Mouse (Mus musculus): ENCODE measurements at regions not wholly inside any gene's neighbourhood (a gene's known extent, or its start where the extent isn't known, plus 50 kb on each side); places are given as distances from the start of the nearest gene placed in this dataset.

- no peaks in the 10 kb centered on the region for H3K9me3 ChIP-seq (replicated peaks; ENCODE audit: control insufficient read depth, low read length, poor library complexity, severe bottlenecking)
- H3K36me3 ChIP-seq (ENCODE audit: control insufficient read depth, insufficient read depth, low read length), result no peaks in the 10 kb centered on the region
- H3K27ac ChIP-seq (ENCODE audit: low read length), result 0 out of 2 replicates have a peak overlapping the region, but pooled peaks have one; percentile 3
- no peak overlapping the region for H3K9ac ChIP-seq (ENCODE audit: low read depth, low read length)
- peak overlapping the region; percentile 53 for H3K4me2 ChIP-seq (ENCODE audit: low read length)
- H3K4me1 ChIP-seq (ENCODE audit: control insufficient read depth, insufficient read depth, low read length), result no peaks in the 10 kb centered on the region
- peak overlapping the region; percentile 21 for H3K4me3 ChIP-seq (ENCODE audit: low read depth, low read length)
- ATAC-seq, result peak; percentile 79
- WGBS, result 38% methylated on average over 19 of the region's 19 CpGs
- no peaks in the 10 kb centered on the region for H3K27me3 ChIP-seq (ENCODE audit: control insufficient read depth, insufficient read depth, low read depth, low read length)
These were observed 77.0 kb upstream of the Lgr5 start for GRCm38 (mm10) chr10:115664567-115664966.

GRCm38 (mm10) chr10:115676661-115677060 lies 89.1 kb upstream of the Lgr5 start:
- WGBS, result 88% methylated on average over 2 of the region's 2 CpGs
- no peaks in the 10 kb centered on the region for H3K36me3 ChIP-seq (ENCODE audit: control insufficient read depth, insufficient read depth, low read length)
- H3K27ac ChIP-seq (ENCODE audit: low read length), result no peak overlapping the region
- H3K4me3 ChIP-seq (ENCODE audit: low read depth, low read length), result no peak overlapping the region
- H3K27me3 ChIP-seq (ENCODE audit: control insufficient read depth, insufficient read depth, low read depth, low read length), result no peaks in the 10 kb centered on the region
- no peak overlapping the region for H3K9ac ChIP-seq (ENCODE audit: low read depth, low read length)
- no peak for ATAC-seq
- no peaks in the 10 kb centered on the region for H3K9me3 ChIP-seq (replicated peaks; ENCODE audit: control insufficient read depth, low read length, poor library complexity, severe bottlenecking)
- no peaks in the 10 kb centered on the region for H3K4me1 ChIP-seq (ENCODE audit: control insufficient read depth, insufficient read depth, low read length)
- H3K4me2 ChIP-seq (ENCODE audit: low read length), result no peak overlapping the region

GRCm38 (mm10) chr10:115681115-115681514 lies 93.5 kb upstream of the Lgr5 start:
- H3K4me2 ChIP-seq (ENCODE audit: low read length), result no peak overlapping the region
- H3K4me3 ChIP-seq (ENCODE audit: low read depth, low read length), result no peak overlapping the region
- no peak for ATAC-seq
- H3K27ac ChIP-seq (ENCODE audit: low read length), result no peak overlapping the region
- 82% methylated on average over 6 of the region's 6 CpGs for WGBS
- no peaks in the 10 kb centered on the region for H3K9me3 ChIP-seq (replicated peaks; ENCODE audit: control insufficient read depth, low read length, poor library complexity, severe bottlenecking)
- H3K9ac ChIP-seq (ENCODE audit: low read depth, low read length), result no peak overlapping the region
- no peaks in the 10 kb centered on the region for H3K36me3 ChIP-seq (ENCODE audit: control insufficient read depth, insufficient read depth, low read length)
- H3K4me1 ChIP-seq (ENCODE audit: control insufficient read depth, insufficient read depth, low read length), result no peaks in the 10 kb centered on the region
- H3K27me3 ChIP-seq (ENCODE audit: control insufficient read depth, insufficient read depth, low read depth, low read length), result no peaks in the 10 kb centered on the region

- Histone ChIP-seq H3K9me3 (replicated peaks; ENCODE audit: control insufficient read depth, low read length, poor library complexity, severe bottlenecking) (no peaks in the 10 kb centered on the region), H3K9ac (ENCODE audit: low read depth, low read length) (no peak overlapping the region), H3K4me3 (ENCODE audit: low read depth, low read length) (no peak overlapping the region), H3K27ac (ENCODE audit: low read length) (no peak overlapping the region), H3K4me1 (ENCODE audit: control insufficient read depth, insufficient read depth, low read length) (no peaks in the 10 kb centered on the region), H3K36me3 (ENCODE audit: control insufficient read depth, insufficient read depth, low read length) (no peaks in the 10 kb centered on the region), H3K27me3 (ENCODE audit: control insufficient read depth, insufficient read depth, low read depth, low read length) (no peaks in the 10 kb centered on the region), H3K4me2 (ENCODE audit: low read length) (no peak overlapping the region)
- 95% methylated on average over 4 of the region's 4 CpGs for WGBS
- ATAC-seq, result no peak
These were observed 104.4 kb upstream of the Lgr5 start for GRCm38 (mm10) chr10:115691939-115692338.

- Histone ChIP-seq H3K9me3 (replicated peaks; ENCODE audit: control insufficient read depth, low read length, poor library complexity, severe bottlenecking) (no peaks in the 10 kb centered on the region), H3K27ac (ENCODE audit: low read length) (no peak overlapping the region), H3K4me1 (ENCODE audit: control insufficient read depth, insufficient read depth, low read length) (no peaks in the 10 kb centered on the region), H3K27me3 (ENCODE audit: control insufficient read depth, insufficient read depth, low read depth, low read length) (no peaks in the 10 kb centered on the region), H3K9ac (ENCODE audit: low read depth, low read length) (no peak overlapping the region), H3K4me2 (ENCODE audit: low read length) (no peak overlapping the region), H3K36me3 (ENCODE audit: control insufficient read depth, insufficient read depth, low read length) (no peaks in the 10 kb centered on the region), H3K4me3 (ENCODE audit: low read depth, low read length) (no peak overlapping the region)
- no peak for ATAC-seq
- WGBS, result 80% methylated on average over 22 of the region's 22 CpGs
These were observed 106.6 kb upstream of the Lgr5 start for GRCm38 (mm10) chr10:115693986-115694833.

- Histone ChIP-seq H3K36me3 (ENCODE audit: control insufficient read depth, insufficient read depth, low read length) (no peaks in the 10 kb centered on the region), H3K9me3 (replicated peaks; ENCODE audit: control insufficient read depth, low read length, poor library complexity, severe bottlenecking) (no peaks in the 10 kb centered on the region), H3K27me3 (ENCODE audit: control insufficient read depth, insufficient read depth, low read depth, low read length) (no peaks in the 10 kb centered on the region), H3K4me3 (ENCODE audit: low read depth, low read length) (no peak overlapping the region), H3K27ac (ENCODE audit: low read length) (no peak overlapping the region), H3K4me1 (ENCODE audit: control insufficient read depth, insufficient read depth, low read length) (no peaks in the 10 kb centered on the region), H3K9ac (ENCODE audit: low read depth, low read length) (no peak overlapping the region), H3K4me2 (ENCODE audit: low read length) (no peak overlapping the region)
- 90% methylated on average over 3 of the region's 3 CpGs for WGBS
- no peak for ATAC-seq
These were observed 114.3 kb upstream of the Tspan8 start for GRCm38 (mm10) chr10:115702358-115702757.

- Histone ChIP-seq H3K27me3 (ENCODE audit: control insufficient read depth, insufficient read depth, low read depth, low read length) (no peaks in the 10 kb centered on the region), H3K4me3 (ENCODE audit: low read depth, low read length) (no peak overlapping the region), H3K9ac (ENCODE audit: low read depth, low read length) (no peak overlapping the region), H3K4me2 (ENCODE audit: low read length) (no peak overlapping the region), H3K9me3 (replicated peaks; ENCODE audit: control insufficient read depth, low read length, poor library complexity, severe bottlenecking) (no peaks in the 10 kb centered on the region), H3K36me3 (ENCODE audit: control insufficient read depth, insufficient read depth, low read length) (no peaks in the 10 kb centered on the region), H3K4me1 (ENCODE audit: control insufficient read depth, insufficient read depth, low read length) (no peaks in the 10 kb centered on the region), H3K27ac (ENCODE audit: low read length) (no peak overlapping the region)
- 76% methylated on average over 14 of the region's 14 CpGs for WGBS
- ATAC-seq, result no peak
These were observed 108.0 kb upstream of the Tspan8 start for GRCm38 (mm10) chr10:115708623-115709022.

- Histone ChIP-seq H3K9me3 (replicated peaks; ENCODE audit: control insufficient read depth, low read length, poor library complexity, severe bottlenecking) (no peaks in the 10 kb centered on the region), H3K27ac (ENCODE audit: low read length) (no peak overlapping the region), H3K4me3 (ENCODE audit: low read depth, low read length) (no peak overlapping the region), H3K9ac (ENCODE audit: low read depth, low read length) (no peak overlapping the region), H3K4me1 (ENCODE audit: control insufficient read depth, insufficient read depth, low read length) (no peaks in the 10 kb centered on the region), H3K36me3 (ENCODE audit: control insufficient read depth, insufficient read depth, low read length) (no peaks in the 10 kb centered on the region), H3K27me3 (ENCODE audit: control insufficient read depth, insufficient read depth, low read depth, low read length) (no peaks in the 10 kb centered on the region), H3K4me2 (ENCODE audit: low read length) (no peak overlapping the region)
- no peak for ATAC-seq
- 61% methylated on average over 6 of the region's 6 CpGs for WGBS
These were observed 102.7 kb upstream of the Tspan8 start for GRCm38 (mm10) chr10:115713896-115714295.

GRCm38 (mm10) chr10:115716178-115716577 lies 100.5 kb upstream of the Tspan8 start:
- WGBS, result 56% methylated on average over 9 of the region's 9 CpGs
- Histone ChIP-seq H3K9me3 (replicated peaks; ENCODE audit: control insufficient read depth, low read length, poor library complexity, severe bottlenecking) (no peaks in the 10 kb centered on the region), H3K4me3 (ENCODE audit: low read depth, low read length) (no peak overlapping the region), H3K4me2 (ENCODE audit: low read length) (no peak overlapping the region), H3K4me1 (ENCODE audit: control insufficient read depth, insufficient read depth, low read length) (no peaks in the 10 kb centered on the region), H3K27me3 (ENCODE audit: control insufficient read depth, insufficient read depth, low read depth, low read length) (no peaks in the 10 kb centered on the region), H3K9ac (ENCODE audit: low read depth, low read length) (no peak overlapping the region), H3K27ac (ENCODE audit: low read length) (no peak overlapping the region), H3K36me3 (ENCODE audit: control insufficient read depth, insufficient read depth, low read length) (no peaks in the 10 kb centered on the region)
- no peak for ATAC-seq

Measured in midbrain, embryonic 16.5 days (tissue).